Mouse (Mus musculus): ENCODE results near the gene Fbxo36.

Gene Fbxo36

DNA sequence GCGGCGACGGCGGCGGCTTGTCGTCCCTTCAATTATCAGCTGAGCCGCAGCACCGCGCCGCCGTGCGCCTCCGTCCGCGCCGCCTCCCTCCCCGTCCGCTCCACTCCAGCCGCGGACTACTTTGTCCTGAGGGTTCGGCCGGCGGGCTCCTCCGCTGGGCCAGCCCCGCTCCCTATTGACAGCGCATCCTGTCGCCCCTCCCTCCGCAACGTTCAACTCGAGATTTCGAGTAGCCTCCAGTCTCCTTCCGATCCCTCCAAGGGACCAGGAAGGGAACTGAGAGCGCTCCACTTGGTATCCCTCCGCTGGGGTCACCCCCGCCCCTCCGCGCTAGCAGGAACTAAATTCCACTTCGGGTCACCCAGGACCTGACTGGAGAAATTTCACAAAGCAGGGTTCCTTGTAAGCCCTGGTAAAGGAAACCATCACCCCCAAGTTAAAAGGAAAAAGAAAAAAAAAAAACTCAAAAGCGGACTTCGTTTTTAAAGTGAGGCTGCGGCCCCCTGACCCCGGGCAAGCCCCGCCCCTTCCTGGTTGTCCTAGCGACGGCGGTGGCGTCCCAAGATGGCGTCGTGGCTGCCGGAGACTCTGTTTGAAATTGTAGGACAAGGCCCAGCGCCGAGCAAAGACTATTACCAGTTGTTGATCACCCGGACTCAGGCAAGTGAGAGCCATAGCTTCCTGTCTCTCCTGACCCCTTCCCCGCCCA, at the start of gene Fbxo36:
Fbxo36 (plus strand) TSS at position 533 of the 709 bp plus-strand sequence.
- peak; percentile 96 for DNase-seq (ENCODE audit: low read depth)

GRCm38 (mm10) chr1:84791393-84791792, 48.2 kb upstream of the Fbxo36 start:
- DNase-seq (ENCODE audit: low read depth), result no peak

- DNase-seq (ENCODE audit: low read depth), result no peak
Observed at GRCm38 (mm10) chr1:84795335-84795734, 44.3 kb upstream of the Fbxo36 start.

DNA sequence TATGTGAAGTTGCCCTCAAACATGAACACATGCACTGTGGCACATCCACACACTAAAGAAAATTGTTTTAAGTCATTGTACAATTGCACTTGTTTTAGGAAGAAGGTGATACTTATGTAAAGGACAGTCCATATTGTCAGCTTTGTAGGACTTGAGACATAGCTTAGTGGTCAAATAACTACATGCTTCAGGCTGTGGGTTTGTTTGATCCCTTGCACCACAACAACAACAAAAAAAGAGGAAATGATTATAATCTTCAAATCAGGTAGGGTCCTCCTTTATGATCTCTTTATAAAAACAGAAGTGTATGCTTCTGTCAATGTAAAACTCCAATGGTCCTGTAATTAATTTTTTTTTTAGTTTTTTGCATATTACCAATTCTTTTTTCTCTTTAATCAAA, 40.5 kb upstream of the Fbxo36 start:
- no peak for DNase-seq (ENCODE audit: low read depth)

DNA sequence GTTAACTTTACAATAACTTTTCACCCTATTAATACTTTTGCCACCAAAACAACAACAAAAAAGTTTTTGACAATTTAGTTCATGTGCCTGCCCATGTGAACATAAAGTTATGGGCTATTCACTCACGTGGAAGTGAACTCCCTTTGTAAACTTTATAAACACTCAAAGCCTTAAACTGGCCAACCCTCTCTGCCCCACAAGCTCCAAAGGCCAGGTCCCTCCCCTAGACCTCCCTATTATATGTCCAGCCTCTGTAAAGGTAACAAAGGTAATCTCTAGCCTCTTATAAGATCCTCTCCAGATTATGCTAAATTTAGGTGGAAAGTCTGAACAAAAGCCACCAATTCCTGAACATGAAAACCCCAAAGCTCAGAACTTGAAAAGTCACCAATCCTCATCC, 35.9 kb upstream of the Fbxo36 start:
- no peak for DNase-seq (ENCODE audit: low read depth)

DNA sequence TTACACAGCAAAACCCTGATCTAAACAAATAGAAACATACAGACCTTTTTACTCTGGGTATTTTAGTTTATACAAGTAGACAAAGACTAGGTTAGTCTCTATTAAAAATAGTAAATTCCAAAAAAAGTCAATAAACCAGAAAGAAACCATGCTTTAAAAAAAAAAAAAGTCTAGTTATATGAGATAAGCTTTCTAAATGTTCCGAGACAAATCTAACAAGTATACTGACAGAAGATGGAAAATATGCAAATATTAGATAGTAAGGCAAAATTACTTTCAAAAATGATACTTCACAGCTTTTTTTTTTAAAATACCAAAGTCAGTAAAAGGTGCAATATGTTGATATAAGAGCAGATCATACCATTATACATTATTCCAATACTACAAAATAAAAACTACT, 22.0 kb upstream of the Fbxo36 start:
- DNase-seq (ENCODE audit: low read depth), result no peak

DNA sequence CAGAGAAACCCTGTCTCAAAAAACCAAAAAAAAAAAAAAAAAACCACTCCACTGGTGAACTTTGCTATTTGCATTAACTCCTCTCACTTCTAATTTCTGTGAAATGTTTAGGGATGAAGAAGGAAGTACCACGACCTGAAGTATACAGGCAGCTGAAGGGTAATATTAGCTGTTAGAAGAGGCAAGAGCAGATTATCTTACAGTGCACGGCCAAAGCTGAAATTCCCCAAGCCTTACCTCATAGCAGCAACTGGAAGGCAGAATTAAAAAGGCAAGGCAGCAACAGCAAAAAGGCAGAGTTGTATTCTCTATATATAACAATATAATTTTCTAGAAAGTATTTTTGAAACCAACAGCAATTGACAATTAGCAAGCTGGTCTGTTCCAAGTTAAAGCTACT, 14.6 kb upstream of the Fbxo36 start:
- no peak for DNase-seq (ENCODE audit: low read depth)

GRCm38 (mm10) chr1:84837523-84838145, 2.0 kb upstream of the Fbxo36 start:
- DNase-seq (ENCODE audit: low read depth), result peak; percentile 25

- DNase-seq (ENCODE audit: low read depth), result peak; percentile 49
Observed at GRCm38 (mm10) chr1:84838156-84838555, 1.5 kb upstream of the Fbxo36 start.

- DNase-seq (ENCODE audit: low read depth), result peak; percentile 66
Observed at GRCm38 (mm10) chr1:84838621-84839151, 955 bp upstream of the Fbxo36 start.

GRCm38 (mm10) chr1:84840018-84840664, 500 bp downstream of the Fbxo36 start, which contains the start of gene Trip12:
Gene Trip12 (minus strand): TSS chr1:84840516.
- no peak for DNase-seq (ENCODE audit: low read depth)

DNA sequence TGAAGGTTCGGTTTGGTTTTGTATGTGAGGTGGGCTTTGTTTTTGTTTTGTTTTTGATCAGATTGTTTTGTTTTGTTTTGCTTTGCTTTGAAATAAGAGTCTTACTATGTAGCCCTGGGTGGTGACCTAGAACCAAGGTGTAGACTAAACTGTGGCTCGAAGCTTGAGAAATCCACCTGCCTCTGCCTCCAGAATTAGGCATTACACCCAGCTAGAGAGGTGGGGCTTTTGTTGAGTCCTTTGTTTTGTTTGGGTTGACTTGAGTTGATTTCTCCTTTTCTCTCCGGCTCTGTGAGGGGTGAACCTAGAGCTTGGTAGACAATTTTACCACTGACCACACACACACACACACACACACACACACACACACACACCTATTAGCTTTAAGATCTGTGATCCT, 1.4 kb downstream of the Fbxo36 start:
- DNase-seq (ENCODE audit: low read depth), result no peak

DNA sequence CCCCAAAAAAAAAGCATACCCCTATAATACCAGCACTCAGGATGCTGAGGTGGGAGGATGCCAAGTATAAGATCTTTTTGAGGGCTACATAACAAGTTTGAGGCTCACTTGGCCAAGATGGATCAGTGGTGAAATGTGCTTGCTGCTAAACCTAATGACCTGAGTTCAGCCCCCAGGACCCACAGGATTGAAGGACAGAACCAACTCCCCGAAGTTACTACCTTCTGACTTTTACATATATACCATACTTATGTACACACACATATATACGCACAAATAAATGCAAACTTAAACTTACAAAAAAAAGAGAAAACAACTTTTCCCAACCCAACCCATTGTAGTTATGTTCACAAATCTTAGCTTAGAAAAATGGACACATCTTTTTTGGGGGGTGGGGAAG, 3.7 kb downstream of the Fbxo36 start:
- DNase-seq (ENCODE audit: low read depth), result no peak

- no peak for DNase-seq (ENCODE audit: low read depth)
Observed at GRCm38 (mm10) chr1:84847698-84848097, 8.1 kb downstream of the Fbxo36 start.

- no peak for DNase-seq (ENCODE audit: low read depth)
Observed at GRCm38 (mm10) chr1:84848335-84848734, 8.7 kb downstream of the Fbxo36 start.

DNA sequence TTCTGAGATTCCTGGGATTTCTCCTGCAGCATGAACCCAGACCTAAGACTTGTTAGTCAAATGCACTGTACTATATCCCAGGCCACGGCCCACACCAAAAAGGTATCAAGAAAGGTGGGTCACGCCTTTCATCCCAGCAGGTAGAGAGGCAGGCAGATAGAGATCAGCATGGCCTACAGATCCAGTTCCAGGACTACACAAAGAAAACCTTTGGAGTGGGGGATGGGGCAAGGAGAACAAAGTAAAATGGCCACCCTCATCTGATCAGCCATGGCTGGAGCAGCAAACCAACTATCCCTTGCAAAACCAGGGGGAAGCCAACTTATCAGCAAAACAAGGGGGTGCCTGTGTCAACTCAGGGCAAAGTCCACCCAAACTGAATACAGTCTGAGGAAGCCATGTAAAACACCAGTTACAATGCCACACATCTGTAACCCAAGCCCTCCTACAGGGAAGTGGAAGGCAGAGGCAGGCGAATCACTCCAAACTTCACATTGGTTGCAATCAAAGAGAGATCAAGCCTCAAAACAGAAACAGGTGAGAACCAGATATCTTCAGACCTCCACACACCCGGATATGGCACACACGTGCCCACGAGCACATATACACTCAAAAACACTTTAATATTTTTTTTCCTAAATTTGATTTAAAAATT, 9.3 kb downstream of the Fbxo36 start:
- DNase-seq (ENCODE audit: low read depth), result no peak

GRCm38 (mm10) chr1:84849804-84850203, 10.2 kb downstream of the Fbxo36 start:
- DNase-seq (ENCODE audit: low read depth), result no peak

GRCm38 (mm10) chr1:84850471-84850870, 10.8 kb downstream of the Fbxo36 start:
- no peak for DNase-seq (ENCODE audit: low read depth)

DNA sequence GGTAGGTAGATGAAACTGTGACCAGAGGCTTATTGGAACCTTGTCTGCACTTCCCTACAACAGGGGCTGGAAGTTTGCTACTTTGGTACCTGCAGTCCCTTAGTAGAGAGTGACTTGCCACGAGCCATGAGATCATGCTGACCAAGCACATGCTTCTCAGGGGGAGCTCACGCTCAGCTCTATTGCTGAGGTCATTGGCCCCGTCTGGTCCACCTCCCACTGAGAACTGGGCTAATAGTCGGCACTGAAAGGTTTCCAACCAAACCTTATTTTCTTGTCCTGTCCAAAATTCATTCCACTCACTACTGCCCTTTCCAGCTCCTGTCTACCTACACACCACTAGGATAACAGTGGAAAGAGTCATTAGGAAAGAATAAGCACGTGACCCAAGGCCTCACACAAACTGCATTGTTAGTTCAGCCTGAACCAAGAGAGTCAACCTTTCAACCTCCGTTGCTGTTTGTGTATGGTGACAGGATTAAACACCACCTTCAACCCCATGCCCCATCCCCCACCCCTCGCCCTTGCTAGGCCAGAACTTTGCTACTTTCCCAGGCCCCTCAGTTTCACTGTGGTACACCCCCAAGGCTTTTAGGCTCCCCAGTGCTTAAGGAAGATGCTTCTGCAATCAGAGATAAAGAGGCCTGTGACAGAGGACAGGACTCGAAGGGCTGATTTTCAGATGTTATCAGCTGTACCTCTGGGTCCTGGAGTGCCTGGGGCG, 12.0 kb downstream of the Fbxo36 start:
- no peak for DNase-seq (ENCODE audit: low read depth)

DNA sequence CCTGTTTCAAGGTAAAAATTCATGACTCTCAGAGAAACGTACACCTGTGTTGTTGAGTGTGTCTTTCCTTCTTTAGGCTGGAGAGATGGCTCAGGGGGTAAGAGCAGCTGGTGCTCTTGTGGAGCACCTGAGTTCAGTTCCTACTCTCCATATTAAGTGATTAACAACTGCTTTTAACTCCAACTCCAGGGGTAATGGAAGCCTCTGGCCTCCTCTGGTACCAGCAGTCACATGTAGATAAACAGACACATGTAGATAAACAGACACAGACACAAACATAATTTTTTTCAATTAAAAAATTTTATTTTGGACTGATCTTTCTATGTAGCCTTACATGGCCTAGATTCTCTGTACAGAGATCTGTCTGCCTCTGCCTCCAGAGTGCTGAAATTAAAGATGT, 14.1 kb downstream of the Fbxo36 start:
- DNase-seq (ENCODE audit: low read depth), result no peak

DNA sequence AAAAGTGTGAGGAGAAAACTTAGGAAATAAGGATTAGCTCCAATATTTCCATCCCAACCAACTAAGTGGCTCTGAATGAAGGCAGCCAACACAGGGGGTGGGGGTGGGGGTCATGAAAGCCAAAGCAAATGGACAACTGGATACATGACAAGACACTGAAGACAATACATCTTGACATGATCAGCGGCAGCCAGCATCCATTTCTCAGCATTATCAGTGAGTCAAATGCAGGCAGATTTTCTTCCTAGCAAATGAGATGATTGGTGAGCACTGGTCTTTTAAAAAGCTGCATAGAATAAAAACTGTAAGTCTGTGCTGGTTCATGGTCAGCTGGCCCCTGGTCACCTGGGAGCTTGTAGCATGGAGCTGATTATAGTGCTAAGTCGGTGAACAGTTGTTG, 15.3 kb downstream of the Fbxo36 start:
- DNase-seq (ENCODE audit: low read depth), result no peak

DNA sequence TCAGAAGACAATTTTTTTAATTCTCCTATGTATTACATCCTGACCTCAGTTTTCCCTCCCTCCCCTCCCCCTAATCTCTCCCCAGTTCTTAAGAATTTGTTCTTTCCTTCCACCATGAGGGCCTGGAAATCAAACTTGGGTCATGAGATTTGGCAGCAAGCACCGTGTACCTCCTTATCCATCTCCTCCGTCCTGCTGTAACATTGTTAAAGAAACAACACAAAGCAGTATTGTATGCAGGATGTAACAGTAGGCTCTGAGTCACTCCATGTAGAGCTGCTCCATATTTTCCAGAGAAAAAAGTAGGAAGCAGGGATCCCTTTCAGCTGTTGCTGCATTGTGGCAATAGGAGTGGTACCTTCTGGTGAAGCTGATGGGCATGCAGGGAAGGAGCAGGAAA, 16.1 kb downstream of the Fbxo36 start:
- DNase-seq (ENCODE audit: low read depth), result no peak

All from naive thymus-derived CD4-positive, alpha-beta T cell, adult 2 months (primary cell).